In genomic region chr2:158253806-158254205, GRCm38 (mm10) we compare ENCODE assay signal across 36 mouse cellular contexts. TPM values are rescaled to one million over a fixed set of nuclear protein-coding genes. Genes with fewer than 3 reads are reported as not detected.
DNase-seq lines count a peak whose midpoint lies in the region.
"Had no signal": no experiment of that assay in that cellular context is flagged by ENCODE, and none has a peak within 500 bp of the region (broad histone marks: within the 10 kb centered on the region; RNA-seq: fewer than 3 reads in every experiment).

No protein-coding gene starts in this region.

- DNase-seq in adrenal gland, adult 2 months = peak; percentile 62
- DNase-seq in adrenal gland, postnatal 4 days (ENCODE audit: low spot score in 2 of 2) = no peak
- peak; percentile 25 for DNase-seq in Muller cell, postnatal 12 days (ENCODE audit: inconsistent ontology term)
- DNase-seq in adrenal gland, adult 8-10 months = peak; percentile 52
- DNase-seq in adrenal gland, postnatal 25 days = peak; percentile 27
- DNase-seq in kidney, adult 11 months = no peak
- DNase-seq in heart, adult 8-10 months (ENCODE audit: low spot score) = no peak
- DNase-seq: B cell, adult 2 months; cerebellum, adult 11-12 months; cerebellum, adult 8-10 months; cerebellum, postnatal 10 days; cerebellum, postnatal 36 days; embryo, embryonic 11 days; gastrocnemius, postnatal 10 days; gastrocnemius, postnatal 36 days; kidney, adult 8-10 months had no signal

RNA-seq across cellular contexts. Expression of gene Bpi, which starts 4.1 kb away (rescaled TPM):
- total RNA-seq in adrenal gland, adult 2 months (2021) = not detected
- not detected in 2 replicates for polyA plus RNA-seq in adrenal gland, adult 2 months (2012; rRNA removed)
- not detected for total RNA-seq in adrenal gland, postnatal 4 days (2021)
- total RNA-seq in adrenal gland, adult 8-10 months (2022) = not detected
- total RNA-seq in adrenal gland, postnatal 25 days (2021) = not detected in 2 replicates
- total RNA-seq in heart, adult 8-10 months (2022) = not detected
- total RNA-seq: G1E; gastrocnemius, adult 18-20 months; gastrocnemius, postnatal 10 days; gastrocnemius, postnatal 36 days; granulocyte monocyte progenitor cell, adult 5-6 weeks; heart, postnatal 25 days; hematopoietic stem cell, adult 5-6 weeks had no signal
- polyA plus RNA-seq: activated CD4-positive, CD25-positive, alpha-beta regulatory T cell, adult 4 months; brain, embryonic 14.5 days; cortical plate, adult 2 months; embryonic facial prominence, embryonic 10.5 days; embryonic facial prominence, embryonic 13.5 days; erythroblast, embryonic 14.5 days; forebrain, embryonic 13.5 days; forebrain, embryonic 16.5 days; G1E; heart, embryonic 11.5 days; heart, embryonic 14.5 days; heart, postnatal 0 days; hindbrain, embryonic 12.5 days; hindbrain, embryonic 15.5 days; intestine, embryonic 14.5 days; intestine, postnatal 0 days had no signal

RNA-seq across cellular contexts. Expression of gene D630003M21Rik, which starts 24.8 kb away (rescaled TPM):
- total RNA-seq in adrenal gland, adult 2 months (2021) = 1 to 10 TPM; 1.4 to 4.1 TPM
- polyA plus RNA-seq in adrenal gland, adult 2 months (2012; rRNA removed) = 3.1 and 6.5 TPM in 2 replicates
- 1 to 10 TPM; 5.1 to 6.1 TPM for total RNA-seq in adrenal gland, postnatal 4 days (2021)
- total RNA-seq in adrenal gland, adult 8-10 months (2022) = 1 to 10 TPM; 1.4 to 7.8 (median 4.4) TPM
- total RNA-seq in adrenal gland, postnatal 25 days (2021) = 1.3 and 2.4 TPM in 2 replicates
- 1 to 10 TPM; 4.7 to 6.3 (median 5.5) TPM for total RNA-seq in heart, adult 8-10 months (2022)
- total RNA-seq: granulocyte monocyte progenitor cell, adult 5-6 weeks; hematopoietic stem cell, adult 5-6 weeks had no signal
- polyA plus RNA-seq: activated CD4-positive, CD25-positive, alpha-beta regulatory T cell, adult 4 months; G1E had no signal

RNA-seq across cellular contexts. Expression of gene Lbp, which starts 52.5 kb away (rescaled TPM):
- total RNA-seq in adrenal gland, adult 2 months (2021) = 10 to 100 TPM; 22.0 to 24.6 TPM
- polyA plus RNA-seq in adrenal gland, adult 2 months (2012; rRNA removed) = 25.4 and 36.7 TPM in 2 replicates
- 10 to 100 TPM; 23.0 to 36.4 TPM for total RNA-seq in adrenal gland, postnatal 4 days (2021)
- 10 to 100 TPM; 17.7 to 53.5 (median 24.9) TPM for total RNA-seq in adrenal gland, adult 8-10 months (2022)
- total RNA-seq in adrenal gland, postnatal 25 days (2021) = 11.5 and 12.4 TPM in 2 replicates
- total RNA-seq in heart, adult 8-10 months (2022) = 1 to 10 TPM; 3.7 to 7.8 (median 5.6) TPM
- total RNA-seq: G1E had no signal
- polyA plus RNA-seq: G1E had no signal

Comparison
In these comparisons a context has a peak if more than half of its experiments do, and no peak if none do; other contexts are left out.
1. DNase-seq: peak in adrenal gland, adult 2 months (single experiment), Muller cell, postnatal 12 days (single experiment), adrenal gland, adult 8-10 months (single experiment) and adrenal gland, postnatal 25 days (single experiment); none in adrenal gland, postnatal 4 days (0 of 2), kidney, adult 11 months (single experiment) and heart, adult 8-10 months (single experiment).